Mouse (Mus musculus) skeletal muscle tissue, postnatal 0 days (tissue): ENCODE data around the gene Stxbp5. TPM values are rescaled to one million over a fixed set of nuclear protein-coding genes. Genes with fewer than 3 reads are reported as not detected.

Source experiments
- polyA plus RNA-seq: library from polyadenylated mRNA; unstranded; fragments of >200 nt; fragmentation: Nextera tagmentation; extraction: Ambion mirVana; gene quantifications from 2 replicates; pipeline ENCODE4 v1.2.1, GENCODE M21; 2015

The Stxbp5 gene
- polyA plus RNA-seq, result 1.6 and 2.0 TPM in 2 replicates

GRCm38 (mm10) chr10:9901071-9901696 is at the start of gene Stxbp5:
Stxbp5 (minus strand) TSS chr10:9901079.

Other genes with a start within 250 kb of the Stxbp5 start
- gene Samd5, start 225.9 kb downstream of the Stxbp5 start, polyA plus RNA-seq, result 0.85 and 1.6 TPM in 2 replicates